Mouse (Mus musculus) embryonic facial prominence, embryonic 14.5 days (tissue): ENCODE measurements around the gene Alkbh7. TPM values are rescaled to one million over a fixed set of nuclear protein-coding genes. Genes with fewer than 3 reads are reported as not detected.
A peak's percentile ranks its signal among the peaks of the same experiment; 100 is the strongest.

Source experiments
- ATAC-seq: fragments of 200-750 bp; cut with Nextera tagmentation; 2 replicates; pipeline ENCODE4 v1.8.0; 2017; ENCODE audit warnings: low read depth, moderate number of reproducible peaks, moderate TSS enrichment
- DNase-seq: peaks from one replicate; pipeline ENCODE4 v3.0.0-alpha.2; 2015; ENCODE audit warnings: low spot score
- H3K27ac ChIP-seq: fragments of 300-500 bp; sonication (generic); replicated peaks from 2 replicates; pipeline ENCODE4 v1.5.1; 2014; ENCODE audit warnings: low read depth, mild to moderate bottlenecking, low read length, moderate library complexity
- H3K27me3 ChIP-seq: fragments of 300-500 bp; sonication (generic); replicated peaks from 2 replicates; pipeline ENCODE4 v1.6.1; 2014; ENCODE audit warnings: low read length; ENCODE audit not compliant: control insufficient read depth, insufficient read depth
- H3K36me3 ChIP-seq: fragments of 300-500 bp; sonication (generic); 2 replicates; pipeline ENCODE4 v1.6.1; 2014; ENCODE audit warnings: low read length, mixed read lengths; ENCODE audit not compliant: control insufficient read depth, insufficient read depth
- H3K4me1 ChIP-seq: fragments of 300-500 bp; sonication (generic); 2 replicates; pipeline ENCODE4 v1.6.1; 2014; ENCODE audit warnings: antibody characterized with exemption, low read length; ENCODE audit not compliant: control insufficient read depth, insufficient read depth
- H3K4me2 ChIP-seq: fragments of 300-500 bp; sonication (generic); 2 replicates; pipeline ENCODE4 v1.6.1; 2014; ENCODE audit warnings: low read depth, mild to moderate bottlenecking, low read length, moderate library complexity, mixed read lengths
- H3K4me3 ChIP-seq: fragments of 300-500 bp; sonication (generic); 2 replicates; pipeline ENCODE4 v1.5.1; 2014; ENCODE audit warnings: low read depth, mild to moderate bottlenecking, low read length
- H3K9ac ChIP-seq: fragments of 300-500 bp; sonication (generic); 2 replicates; pipeline ENCODE4 v1.6.1; 2014; ENCODE audit warnings: low read depth, mild to moderate bottlenecking, low read length, moderate library complexity, mixed read lengths
- H3K9me3 ChIP-seq: fragments of 300-500 bp; sonication (generic); 2 replicates; pipeline ENCODE4 v1.6.1; 2016; ENCODE audit warnings: low read length; ENCODE audit not compliant: control insufficient read depth
- WGBS: fragments of 180-500 bp; shearing (Covaris S2); extraction: QIAGEN DNeasy Blood & Tissue Kit; methylation state at CpG from one replicate; pipeline ENCODE4 v1.1.7; 2014; 5-methylcytosine and 5-hydroxymethylcytosine counted together
- polyA plus RNA-seq: library from polyadenylated mRNA; unstranded; fragments of >200 nt; fragmentation: Nextera tagmentation; extraction: Ambion mirVana; gene quantifications from 2 replicates; pipeline ENCODE4 v1.2.1, GENCODE M21; 2014

Alkbh7 gene
- polyA plus RNA-seq, 1 experiment from 2014 or later: 39.8 TPM

DNA sequence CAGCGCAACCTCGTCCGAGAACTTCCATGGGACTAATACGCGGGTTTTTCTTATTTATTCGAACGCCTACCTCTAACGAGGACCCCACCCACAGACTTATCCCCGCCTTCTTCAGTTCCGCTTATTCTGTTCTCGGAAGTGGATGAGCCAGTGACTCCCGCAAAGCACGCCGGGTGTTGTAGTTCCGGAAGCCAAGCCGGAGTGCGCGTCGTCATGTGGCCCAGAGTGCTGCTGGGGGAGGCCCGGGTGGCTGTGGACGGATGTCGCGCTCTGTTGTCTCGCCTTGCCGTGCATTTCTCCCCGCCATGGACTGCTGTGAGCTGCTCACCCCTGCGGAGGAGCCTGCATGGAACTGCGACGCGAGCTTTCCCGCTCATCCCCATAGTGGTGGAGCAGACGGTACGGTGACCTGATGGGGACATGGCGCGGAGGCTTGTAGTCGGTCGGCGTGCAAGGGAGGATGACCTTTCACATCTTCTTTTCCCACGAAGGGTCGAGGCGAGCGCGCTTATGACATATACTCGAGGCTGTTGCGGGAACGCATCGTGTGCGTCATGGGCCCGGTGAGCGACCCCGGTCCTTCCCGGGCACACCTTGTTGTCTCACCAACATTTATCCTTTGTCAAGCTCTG is 6.9 kb upstream of the Alkbh7 start, which contains the start of gene Clpp:
Gene Clpp (plus strand): TSS at position 191 of the 632 bp plus-strand sequence.
- Histone ChIP-seq H3K9me3 (no peaks in the 10 kb centered on the region), H3K4me2 (peak within 1 kb of the TSS; percentile 74), H3K9ac (peak within 1 kb of the TSS; percentile 83), H3K27ac (peak within 1 kb of the TSS; percentile 62), H3K4me3 (peak within 1 kb of the TSS; percentile 90), H3K4me1 (peaks cover 6% of the 10 kb centered on the region; the same call in 1 of the 2 replicates), H3K27me3 (no peaks in the 10 kb centered on the region), H3K36me3 (peaks cover 32% of the 10 kb centered on the region)
- under 1% methylated on average over 52 of the region's 52 CpGs for WGBS
- DNase-seq: peak; percentile 98
- ATAC-seq: peak; percentile 97

DNA sequence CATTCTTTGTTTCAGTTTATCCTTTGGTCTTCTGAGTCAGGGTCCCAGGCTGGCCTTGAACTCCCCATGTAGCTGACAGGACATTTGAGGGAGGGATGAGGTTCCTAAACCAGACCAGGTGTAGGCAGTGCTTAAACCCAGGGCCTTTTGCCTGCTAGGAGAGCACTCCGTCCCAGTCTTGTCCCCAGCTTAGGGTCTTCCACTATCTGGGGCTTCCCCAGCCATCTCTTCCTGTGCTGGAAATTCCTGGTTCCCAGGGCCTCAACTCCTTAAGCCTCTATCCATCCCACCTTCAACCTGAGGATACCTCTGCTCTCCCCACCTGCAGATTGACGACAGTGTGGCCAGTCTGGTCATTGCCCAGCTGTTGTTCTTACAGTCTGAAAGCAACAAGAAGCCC is 6.2 kb upstream of the Alkbh7 start:
- H3K4me2 ChIP-seq: peak overlapping the region; percentile 74
- H3K27me3 ChIP-seq: no peaks in the 10 kb centered on the region
- peak overlapping the region; percentile 90 for H3K4me3 ChIP-seq
- H3K27ac ChIP-seq: no peak overlapping the region
- DNase-seq (no peak), ATAC-seq (no peak)
- peaks cover 6% of the 10 kb centered on the region; the same call in 1 of the 2 replicates for H3K4me1 ChIP-seq
- H3K36me3 ChIP-seq: peaks cover 39% of the 10 kb centered on the region
- H3K9me3 ChIP-seq: no peaks in the 10 kb centered on the region
- 82% methylated on average over 2 of the region's 2 CpGs for WGBS
- H3K9ac ChIP-seq: peak overlapping the region; percentile 83

- DNase-seq (no peak), ATAC-seq (no peak)
- H3K4me2 ChIP-seq: no peak overlapping the region
- 92% methylated on average over 8 of the region's 8 CpGs for WGBS
- H3K9ac ChIP-seq: no peak overlapping the region
- H3K4me3 ChIP-seq: no peak overlapping the region
- no peaks in the 10 kb centered on the region for H3K27me3 ChIP-seq
- no peak overlapping the region for H3K27ac ChIP-seq
- H3K36me3 ChIP-seq: peaks cover 54% of the 10 kb centered on the region
- H3K4me1 ChIP-seq: peaks cover 11% of the 10 kb centered on the region; the same call in 1 of the 2 replicates
- no peaks in the 10 kb centered on the region for H3K9me3 ChIP-seq
Measured at GRCm38 (mm10) chr17:56995046-56995445, 2.1 kb upstream of the Alkbh7 start.

GRCm38 (mm10) chr17:56996506-56996905 is 633 bp upstream of the Alkbh7 start:
- Histone ChIP-seq H3K4me3 (peak overlapping the region; percentile 66), H3K4me2 (peak overlapping the region; percentile 82), H3K36me3 (peaks cover 54% of the 10 kb centered on the region), H3K27me3 (no peaks in the 10 kb centered on the region), H3K27ac (no peak overlapping the region), H3K9ac (0 out of 2 replicates have a peak overlapping the region, but pooled peaks have one; percentile 59), H3K4me1 (peaks cover 5% of the 10 kb centered on the region; the same call in 1 of the 2 replicates), H3K9me3 (no peaks in the 10 kb centered on the region)
- WGBS: 70% methylated on average over 2 of the region's 2 CpGs
- ATAC-seq: no peak
- DNase-seq: no peak

GRCm38 (mm10) chr17:56999414-56999813 is 2.3 kb downstream of the Alkbh7 start:
- no peak overlapping the region for H3K4me3 ChIP-seq
- no peaks in the 10 kb centered on the region for H3K9me3 ChIP-seq
- H3K27ac ChIP-seq: no peak overlapping the region
- WGBS: 94% methylated on average over 9 of the region's 9 CpGs
- H3K36me3 ChIP-seq: peaks cover 50% of the 10 kb centered on the region
- DNase-seq (no peak), ATAC-seq (no peak)
- no peaks in the 10 kb centered on the region for H3K27me3 ChIP-seq
- H3K4me2 ChIP-seq: no peak overlapping the region
- no peak overlapping the region for H3K9ac ChIP-seq
- peaks cover 5% of the 10 kb centered on the region; the same call in 1 of the 2 replicates for H3K4me1 ChIP-seq

GRCm38 (mm10) chr17:56999968-57000609 is 3.0 kb downstream of the Alkbh7 start, which contains the start of gene Pspn:
TSS of gene Pspn (minus strand) at chr17:57000018.
- no peak within 1 kb of the TSS for H3K27ac ChIP-seq
- no peak within 1 kb of the TSS for H3K4me3 ChIP-seq
- no peak for DNase-seq
- H3K36me3 ChIP-seq: peaks cover 48% of the 10 kb centered on the region
- ATAC-seq: no peak
- WGBS: 84% methylated on average over 9 of the region's 9 CpGs
- H3K27me3 ChIP-seq: no peaks in the 10 kb centered on the region
- H3K9ac ChIP-seq: no peak within 1 kb of the TSS
- H3K9me3 ChIP-seq: no peaks in the 10 kb centered on the region
- H3K4me1 ChIP-seq: peaks cover 5% of the 10 kb centered on the region; the same call in 1 of the 2 replicates
- no peak within 1 kb of the TSS for H3K4me2 ChIP-seq

DNA sequence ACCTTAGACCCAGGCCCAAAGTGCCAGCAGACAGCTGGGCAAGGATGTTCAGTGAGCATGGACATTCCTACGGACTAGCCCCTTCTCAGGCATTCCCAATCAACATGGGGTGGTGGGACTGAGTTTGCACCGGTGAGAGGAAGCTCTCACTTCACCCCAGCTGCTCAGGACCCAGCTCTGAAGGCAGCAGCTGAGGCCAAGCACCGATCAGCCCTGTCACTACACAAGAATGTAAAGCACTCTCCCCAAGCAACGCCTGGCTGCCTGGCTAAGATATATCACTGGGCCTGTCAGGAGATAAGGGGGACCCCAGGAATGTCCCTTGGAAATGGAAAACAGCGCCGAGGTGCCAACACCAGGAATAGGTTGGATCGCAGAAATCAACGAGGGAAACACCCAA is 4.1 kb downstream of the Alkbh7 start:
- Histone ChIP-seq H3K4me2 (no peak overlapping the region), H3K9ac (no peak overlapping the region), H3K27ac (no peak overlapping the region), H3K4me3 (no peak overlapping the region), H3K36me3 (peaks cover 51% of the 10 kb centered on the region), H3K9me3 (no peaks in the 10 kb centered on the region), H3K4me1 (peaks cover 5% of the 10 kb centered on the region; the same call in 1 of the 2 replicates), H3K27me3 (no peaks in the 10 kb centered on the region)
- ATAC-seq (no peak), DNase-seq (no peak)
- WGBS: 70% methylated on average over 8 of the region's 8 CpGs

DNA sequence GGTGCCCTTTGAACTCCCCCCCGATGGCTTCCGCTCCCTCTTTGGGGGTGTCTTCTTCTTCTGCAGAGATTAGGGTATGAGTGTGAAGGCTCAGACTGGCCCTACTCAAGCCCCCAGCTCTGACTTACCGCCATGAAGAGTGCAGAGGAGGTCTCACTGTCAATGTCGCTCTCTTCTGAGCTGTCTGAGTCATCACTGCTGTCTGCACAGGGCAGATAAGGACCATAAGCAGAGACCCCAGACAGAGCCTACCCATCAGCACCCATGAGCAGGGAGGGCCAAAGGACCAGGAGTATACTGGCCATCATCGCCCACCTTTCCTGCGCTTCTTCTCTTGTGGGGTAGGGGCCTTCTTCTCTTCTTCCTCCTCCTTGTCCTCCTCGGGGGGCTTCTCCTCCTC is 6.9 kb downstream of the Alkbh7 start:
- Histone ChIP-seq H3K4me2 (no peak overlapping the region), H3K4me1 (no peaks in the 10 kb centered on the region), H3K27me3 (no peaks in the 10 kb centered on the region), H3K36me3 (peaks cover 71% of the 10 kb centered on the region), H3K9me3 (no peaks in the 10 kb centered on the region), H3K9ac (no peak overlapping the region), H3K27ac (no peak overlapping the region), H3K4me3 (no peak overlapping the region)
- no peak for DNase-seq
- no peak for ATAC-seq
- 91% methylated on average over 7 of the region's 7 CpGs for WGBS
